Mouse (Mus musculus) layer of hippocampus, adult 2 months (tissue): Measurements from ENCODE around the gene Srpk3. TPM values are rescaled to one million over a fixed set of nuclear protein-coding genes. Genes with fewer than 3 reads are reported as not detected.

Experiments
- DNase-seq, 2 experiments: peaks; one replicate each; pipeline ENCODE4 v3.0.0; 2022; ENCODE audit warnings: low spot score in 2 of 2
- H3K27ac ChIP-seq: fragments of 200-600 bp; 2 replicates; pipeline ENCODE4 v1.8.1; 2022
- H3K4me3 ChIP-seq: fragments of 200-600 bp; 2 replicates; pipeline ENCODE4 v1.8.1; 2022; ENCODE audit warnings: mild to moderate bottlenecking
- CTCF ChIP-seq: fragments of 200-600 bp; conservative IDR thresholded peaks from 2 replicates; pipeline ENCODE4 v1.8.1; 2022; ENCODE audit warnings: antibody characterized with exemption, mild to moderate bottlenecking, moderate library complexity
- total RNA-seq, 2 experiments: library from RNA; stranded (reverse); gene quantifications; 2 replicates each; pipeline ENCODE4 v1.2.3; 2021

The Srpk3 gene
- total RNA-seq, 2 experiments from 2014 or later = 3.9 to 4.3 TPM

- Histone ChIP-seq H3K4me3 (peak within 1 kb of the TSS; percentile 65), H3K27ac (peak within 1 kb of the TSS; percentile 94)
- DNase-seq = peak; percentile 41 to 64
- TF ChIP-seq CTCF = no peak
Measured at GRCm38 (mm10) chrX:73824185-73825151, 50.3 kb downstream of the Srpk3 start, which contains the start of gene Pdzd4. Gene Pdzd4, minus strand, starts transcription at chrX:73824969.

Other genes with a start within 250 kb of the Srpk3 start
- under 1 TPM; 0.20 to 0.25 TPM for gene Dusp9, start 135.0 kb upstream of the Srpk3 start, total RNA-seq
- gene Pnck, start 114.3 kb upstream of the Srpk3 start, total RNA-seq = 100 to 1,000 TPM; 113 to 125 TPM
- gene Slc6a8, start 101.3 kb upstream of the Srpk3 start, total RNA-seq = 10 to 100 TPM; 95.0 to 95.5 TPM
- gene Bcap31, start 58.2 kb upstream of the Srpk3 start, total RNA-seq = 10 to 100 TPM; 72.3 to 77.8 TPM
- gene Abcd1, start 57.8 kb upstream of the Srpk3 start, total RNA-seq = 10 to 100 TPM; 11.2 to 11.8 TPM
- gene Plxnb3, start 17.3 kb upstream of the Srpk3 start, total RNA-seq = 10 to 100 TPM; 11.2 to 12.1 TPM
- 100 to 1,000 TPM; 207 to 209 TPM for gene Idh3g, start 12.5 kb downstream of the Srpk3 start, total RNA-seq
- 10 to 100 TPM; 89.1 to 94.1 TPM for gene Ssr4, start 12.6 kb downstream of the Srpk3 start, total RNA-seq
- 100 to 1,000 TPM in 1 of 2 experiments, 10 to 100 TPM in 1; 93.3 to 107 TPM for gene Pdzd4, start 50.6 kb downstream of the Srpk3 start, total RNA-seq
- gene Avpr2, start 117.7 kb downstream of the Srpk3 start, total RNA-seq = not detected
- 100 to 1,000 TPM; 118 to 139 TPM for gene L1cam, start 121.7 kb downstream of the Srpk3 start, total RNA-seq
- gene Arhgap4, start 147.5 kb downstream of the Srpk3 start, total RNA-seq = 1 to 10 TPM; 5.3 to 7.2 TPM
- 10 to 100 TPM; 68.0 to 72.0 TPM for gene Naa10, start 147.5 kb downstream of the Srpk3 start, total RNA-seq
- gene Renbp, start 156.4 kb downstream of the Srpk3 start, total RNA-seq = 1 to 10 TPM; 4.5 to 6.2 TPM
- 10 to 100 TPM; 76.4 to 79.2 TPM for gene Hcfc1, start 192.0 kb downstream of the Srpk3 start, total RNA-seq
- 10 to 100 TPM; 59.3 to 62.6 TPM for gene Irak1, start 249.5 kb downstream of the Srpk3 start, total RNA-seq